Mouse (Mus musculus) bone marrow macrophage, adult 2 months (primary cell): ENCODE results near the gene Grin2b. TPM values are rescaled to one million over a fixed set of nuclear protein-coding genes. Genes with fewer than 3 reads are reported as not detected.

ENCODE experiments used
- H3K27ac ChIP-seq: 2 replicates; pipeline ENCODE4 v1.5.1; 2012; ENCODE audit warnings: low read depth, low read length; ENCODE audit not compliant: insufficient read depth
- H3K4me1 ChIP-seq: 2 replicates; pipeline ENCODE4 v1.6.1; 2012; ENCODE audit warnings: low read length; ENCODE audit not compliant: control insufficient read depth, insufficient read depth
- H3K4me3 ChIP-seq: 2 replicates; pipeline ENCODE4 v1.5.1; 2012; ENCODE audit warnings: mild to moderate bottlenecking, low read length, moderate library complexity; ENCODE audit not compliant: insufficient read depth
- CTCF ChIP-seq: IDR thresholded peaks from 2 replicates; pipeline ENCODE4 v1.5.1; 2012; ENCODE audit warnings: low read depth, mild to moderate bottlenecking, low read length, moderate library complexity
- POLR2A ChIP-seq: IDR thresholded peaks from 2 replicates; pipeline ENCODE4 v1.6.1; 2012; ENCODE audit warnings: mild to moderate bottlenecking, low read depth, low read length, borderline replicate concordance
- polyA plus RNA-seq: library from polyadenylated mRNA; stranded (reverse); fragments of >200 nt; gene quantifications from 2 replicates; pipeline ENCODE4 v1.2.4, GENCODE M21; 2012; ENCODE audit not compliant: missing spikeins, insufficient read depth, insufficient read length

Gene Grin2b
- polyA plus RNA-seq, 1 experiment = not detected

GRCm38 (mm10) chr6:136042375-136042774, 130.9 kb downstream of the Grin2b start:
- H3K4me1 ChIP-seq = no peaks in the 10 kb centered on the region
- TF ChIP-seq CTCF (no peak), POLR2A (no peak)

GRCm38 (mm10) chr6:136041821-136042220, 131.5 kb downstream of the Grin2b start:
- no peak overlapping the region for H3K4me3 ChIP-seq
- H3K27ac ChIP-seq = no peak overlapping the region
- TF ChIP-seq POLR2A (no peak), CTCF (no peak)
- H3K4me1 ChIP-seq = no peaks in the 10 kb centered on the region

More at GRCm38 (mm10) chr6:136042375-136042774, 130.9 kb downstream of the Grin2b start:
- no peak overlapping the region for H3K27ac ChIP-seq
- H3K4me3 ChIP-seq = no peak overlapping the region

DNA sequence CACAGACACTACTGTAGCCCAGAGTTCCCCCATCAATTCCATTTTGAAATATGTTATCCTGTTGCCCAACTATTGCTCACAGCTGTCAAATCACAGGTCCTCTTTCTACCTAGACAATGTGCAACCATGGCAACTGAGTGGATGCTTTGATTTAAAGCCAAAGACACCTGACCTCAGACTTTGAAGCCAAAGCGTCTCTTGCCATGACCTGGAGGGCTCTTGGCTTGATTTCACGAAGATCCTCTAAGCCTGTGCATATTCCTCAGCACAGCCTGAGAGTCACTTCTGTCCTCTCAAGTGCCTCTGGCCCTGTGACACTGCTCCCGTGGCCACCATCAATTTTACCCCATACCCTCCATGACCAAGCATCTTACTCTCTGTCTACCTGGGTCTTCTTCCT, 132.4 kb downstream of the Grin2b start:
- Histone ChIP-seq H3K27ac (no peak overlapping the region), H3K4me1 (no peaks in the 10 kb centered on the region), H3K4me3 (no peak overlapping the region)
- TF ChIP-seq POLR2A = no peak
- TF ChIP-seq CTCF = no peak

- no peaks in the 10 kb centered on the region for H3K4me1 ChIP-seq
- H3K27ac ChIP-seq = no peak overlapping the region
- H3K4me3 ChIP-seq = no peak overlapping the region
- TF ChIP-seq CTCF (no peak), POLR2A (no peak)
These were observed 143.9 kb downstream of the Grin2b start for GRCm38 (mm10) chr6:136029235-136029939.

- TF ChIP-seq CTCF (no peak), POLR2A (no peak)
- no peak overlapping the region for H3K27ac ChIP-seq
- H3K4me3 ChIP-seq = no peak overlapping the region
- H3K4me1 ChIP-seq = no peaks in the 10 kb centered on the region
These were observed 146.4 kb downstream of the Grin2b start for GRCm38 (mm10) chr6:136026936-136027335.

DNA sequence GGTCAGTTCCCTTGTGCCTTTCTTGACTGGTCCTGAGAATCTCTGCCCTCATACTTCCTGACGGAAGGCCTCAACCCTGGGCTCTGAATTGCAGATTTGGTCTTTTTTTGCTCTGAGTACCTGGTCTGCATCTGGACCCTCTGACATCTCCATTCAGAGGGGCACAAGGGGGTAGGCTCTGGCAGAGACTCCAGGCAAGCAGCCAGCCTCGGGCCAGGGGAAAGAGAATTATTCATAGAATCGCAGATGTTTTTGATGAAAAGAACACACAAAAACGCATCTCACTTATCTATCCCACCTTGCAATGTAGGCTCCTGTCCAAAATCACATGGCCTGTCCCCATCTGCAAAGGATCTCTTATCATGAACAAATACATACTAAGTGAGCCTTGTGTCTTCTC, 147.5 kb downstream of the Grin2b start:
- no peaks in the 10 kb centered on the region for H3K4me1 ChIP-seq
- TF ChIP-seq CTCF (no peak), POLR2A (no peak)
- H3K4me3 ChIP-seq = no peak overlapping the region
- H3K27ac ChIP-seq = no peak overlapping the region

DNA sequence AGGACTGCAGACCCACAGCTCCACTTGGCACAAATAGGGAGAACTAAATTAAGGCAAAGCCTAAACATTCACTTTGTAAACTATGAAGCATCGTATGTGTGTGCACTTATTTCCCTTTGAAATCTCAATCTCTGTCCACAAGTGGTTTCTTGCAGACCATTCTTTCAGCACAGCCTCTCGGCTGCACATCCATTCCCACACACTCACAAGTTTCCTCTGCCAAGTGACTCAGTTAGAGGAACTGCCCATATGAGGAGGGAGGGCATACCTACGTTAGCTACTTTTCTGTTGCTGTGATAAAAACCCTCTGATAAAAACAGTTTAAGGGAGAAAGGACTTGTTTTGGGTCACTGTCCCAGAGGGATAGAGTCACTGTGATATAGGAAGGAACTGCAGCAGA, 152.9 kb downstream of the Grin2b start:
- no peak for TF ChIP-seq POLR2A
- TF ChIP-seq CTCF = no peak
- no peak overlapping the region for H3K4me3 ChIP-seq
- no peak overlapping the region for H3K27ac ChIP-seq
- H3K4me1 ChIP-seq = no peaks in the 10 kb centered on the region

GRCm38 (mm10) chr6:136018962-136019361, 154.3 kb downstream of the Grin2b start:
- H3K27ac ChIP-seq = no peak overlapping the region
- H3K4me1 ChIP-seq = no peaks in the 10 kb centered on the region
- no peak overlapping the region for H3K4me3 ChIP-seq
- no peak for TF ChIP-seq CTCF
- TF ChIP-seq POLR2A = no peak

GRCm38 (mm10) chr6:136013556-136014380, 159.5 kb downstream of the Grin2b start:
- Histone ChIP-seq H3K4me1 (no peaks in the 10 kb centered on the region), H3K27ac (no peak overlapping the region), H3K4me3 (no peak overlapping the region)
- TF ChIP-seq CTCF (no peak), POLR2A (no peak)

- Histone ChIP-seq H3K4me3 (no peak overlapping the region), H3K27ac (no peak overlapping the region), H3K4me1 (no peaks in the 10 kb centered on the region)
- TF ChIP-seq POLR2A = no peak
- TF ChIP-seq CTCF = no peak
These were observed 161.8 kb downstream of the Grin2b start for GRCm38 (mm10) chr6:136011533-136011932.

DNA sequence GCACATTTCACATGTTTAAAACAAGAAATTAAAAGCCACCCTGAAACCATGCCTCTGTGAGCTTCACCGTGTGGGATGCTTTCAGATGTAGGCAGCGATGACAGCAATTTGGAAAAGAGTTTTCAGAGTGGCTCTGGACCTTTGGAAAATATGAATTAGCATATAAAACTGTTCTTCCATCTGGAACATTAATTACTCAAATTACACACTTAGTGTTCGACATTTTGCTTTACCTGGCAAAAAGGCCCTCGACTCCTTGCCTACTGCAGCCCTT, 162.3 kb downstream of the Grin2b start:
- no peak overlapping the region for H3K4me3 ChIP-seq
- no peak overlapping the region for H3K27ac ChIP-seq
- no peaks in the 10 kb centered on the region for H3K4me1 ChIP-seq
- TF ChIP-seq POLR2A (no peak), CTCF (no peak)
